8 mouse cellular contexts compared by ENCODE assay signal in genomic region chr17:24548435-24548834, GRCm38 (mm10). TPM values are rescaled to one million over a fixed set of nuclear protein-coding genes. Genes with fewer than 3 reads are reported as not detected.
DNase-seq lines count a peak whose midpoint lies in the region; ATAC-seq and TF ChIP-seq lines count a peak whose summit lies in the region.

No protein-coding gene starts in this region.

- no peak for ATAC-seq in heart, embryonic 16.5 days (replicated peaks; ENCODE audit: extremely low read depth, insufficient read depth, low FRiP score)
- no peak for ATAC-seq in limb, embryonic 15.5 days (ENCODE audit: insufficient number of reproducible peaks, low FRiP score, low TSS enrichment, low read depth)

- H3K4me3 ChIP-seq in heart, embryonic 16.5 days (ENCODE audit: low read length), result peak overlapping the region; percentile 85
- peak overlapping the region; percentile 73 for H3K4me3 ChIP-seq in limb, embryonic 15.5 days
- peak overlapping the region; percentile 67 for H3K4me3 ChIP-seq in small intestine, adult 2 months (ENCODE audit: low read depth, low read length)

- H3K9me3 ChIP-seq in heart, embryonic 16.5 days (replicated peaks; ENCODE audit: control insufficient read depth, low read length), result no peaks in the 10 kb centered on the region
- H3K9me3 ChIP-seq in limb, embryonic 15.5 days, result no peaks in the 10 kb centered on the region

- 36% methylated on average over 9 of the region's 9 CpGs for WGBS in heart, embryonic 16.5 days
- WGBS in limb, embryonic 15.5 days, result 21% methylated on average over 9 of the region's 9 CpGs
- 9% methylated on average over 9 of the region's 9 CpGs for WGBS in small intestine, adult 2 months

- DNase-seq in cerebellum, adult 9-10 months, result peak; percentile 77
- DNase-seq in cerebellum, postnatal 14 days, result no peak
- peak; percentile 80 for DNase-seq in MEL-GATA-1-ER (ENCODE audit: extremely low read depth, low read depth)
- no peak for DNase-seq in gastrocnemius, postnatal 14 days
- DNase-seq in urinary bladder, adult 2 months (ENCODE audit: low spot score), result no peak

- TF ChIP-seq CTCF in small intestine, adult 2 months (IDR thresholded peaks at IDR 0.05; ENCODE audit: extremely low read depth, insufficient read length, insufficient replicate concordance, low read depth, low read length), result no peak

- no peaks in the 10 kb centered on the region for H3K36me3 ChIP-seq in heart, embryonic 16.5 days (ENCODE audit: control insufficient read depth, insufficient read depth)
- H3K36me3 ChIP-seq in limb, embryonic 15.5 days, result no peaks in the 10 kb centered on the region
- no peaks in the 10 kb centered on the region for H3K36me3 ChIP-seq in small intestine, adult 2 months (ENCODE audit: control insufficient read depth, insufficient read depth, low read length)

- no peak for TF ChIP-seq POLR2A in small intestine, adult 2 months (IDR thresholded peaks at IDR 0.05; ENCODE audit: low read depth, low read length)

- H3K4me2 ChIP-seq in heart, embryonic 16.5 days (ENCODE audit: low read depth, low read length), result peak overlapping the region; percentile 94
- peak overlapping the region; percentile 51 for H3K4me2 ChIP-seq in limb, embryonic 15.5 days

- intact Hi-C loops in gastrocnemius, postnatal 14 days (cut with DNase I; ENCODE audit: low total_unique reads), result no loop called here

- H3K4me1 ChIP-seq in heart, embryonic 16.5 days (ENCODE audit: control insufficient read depth, insufficient read depth, low read length), result peaks cover 19% of the 10 kb centered on the region
- H3K4me1 ChIP-seq in limb, embryonic 15.5 days, result peaks cover 37% of the 10 kb centered on the region
- H3K4me1 ChIP-seq in small intestine, adult 2 months (ENCODE audit: control insufficient read depth, insufficient read depth, insufficient read length, low read length), result peaks cover 12% of the 10 kb centered on the region

- no peaks in the 10 kb centered on the region for H3K27me3 ChIP-seq in heart, embryonic 16.5 days (ENCODE audit: control insufficient read depth, insufficient read depth, low read length)
- peaks cover 4% of the 10 kb centered on the region; the same call in 1 of the 2 replicates for H3K27me3 ChIP-seq in limb, embryonic 15.5 days
- H3K27me3 ChIP-seq in small intestine, adult 2 months (ENCODE audit: control insufficient read depth, insufficient read depth, low read length), result no peaks in the 10 kb centered on the region

- H3K27ac ChIP-seq in heart, embryonic 16.5 days (ENCODE audit: low read length), result peak overlapping the region; percentile 78
- peak overlapping the region; percentile 82 for H3K27ac ChIP-seq in limb, embryonic 15.5 days
- H3K27ac ChIP-seq in small intestine, adult 2 months (ENCODE audit: insufficient read depth, low read depth, low read length), result peak overlapping the region; percentile 85

- peak overlapping the region; percentile 65 for H3K9ac ChIP-seq in heart, embryonic 16.5 days (ENCODE audit: low read length)
- H3K9ac ChIP-seq in limb, embryonic 15.5 days, result 0 out of 2 replicates have a peak overlapping the region, but pooled peaks have one; percentile 20

RNA-seq across cellular contexts. Expression of gene Pkd1, which starts 1.2 kb away (rescaled TPM):
- 17.6 and 18.4 TPM in 2 replicates for polyA plus RNA-seq in heart, embryonic 16.5 days (2015; fragmentation: Nextera tagmentation; extraction: Ambion mirVana)
- polyA plus RNA-seq in limb, embryonic 15.5 days (2015; fragmentation: Nextera tagmentation; extraction: Ambion mirVana), result 32.1 and 37.9 TPM in 2 replicates
- polyA plus RNA-seq in small intestine, adult 2 months (2012; rRNA removed), result 26.1 and 31.9 TPM in 2 replicates
- 10 to 100 TPM; 32.0 to 36.1 TPM for total RNA-seq in gastrocnemius, postnatal 14 days (2021)
- polyA plus RNA-seq in urinary bladder, adult 2 months (2012; rRNA removed), result 69.8 and 84.0 TPM in 2 replicates

RNA-seq across cellular contexts. Expression of gene Rab26, which starts 14.4 kb away (rescaled TPM):
- 0.87 and 0.92 TPM in 2 replicates for polyA plus RNA-seq in heart, embryonic 16.5 days (2015; fragmentation: Nextera tagmentation; extraction: Ambion mirVana)
- polyA plus RNA-seq in limb, embryonic 15.5 days (2015; fragmentation: Nextera tagmentation; extraction: Ambion mirVana), result 3.0 and 3.8 TPM in 2 replicates
- polyA plus RNA-seq in small intestine, adult 2 months (2012; rRNA removed), result 1.2 and 6.1 TPM in 2 replicates
- total RNA-seq in gastrocnemius, postnatal 14 days (2021), result under 1 TPM; 0.21 to 0.27 TPM
- 1.4 and 1.5 TPM in 2 replicates for polyA plus RNA-seq in urinary bladder, adult 2 months (2012; rRNA removed)

RNA-seq across cellular contexts. Expression of gene Traf7, which starts 20.7 kb away (rescaled TPM):
- polyA plus RNA-seq in heart, embryonic 16.5 days (2015; fragmentation: Nextera tagmentation; extraction: Ambion mirVana), result 77.6 and 80.7 TPM in 2 replicates
- 89.8 and 104 TPM in 2 replicates for polyA plus RNA-seq in limb, embryonic 15.5 days (2015; fragmentation: Nextera tagmentation; extraction: Ambion mirVana)
- polyA plus RNA-seq in small intestine, adult 2 months (2012; rRNA removed), result 75.8 and 113 TPM in 2 replicates
- 10 to 100 TPM; 31.9 to 33.4 TPM for total RNA-seq in gastrocnemius, postnatal 14 days (2021)
- 174 and 223 TPM in 2 replicates for polyA plus RNA-seq in urinary bladder, adult 2 months (2012; rRNA removed)

Comparison
In these comparisons a context has a peak if more than half of its experiments do, and no peak if none do; other contexts are left out.
1. DNase-seq: peak in cerebellum, adult 9-10 months (single experiment) and MEL-GATA-1-ER (single experiment); none in cerebellum, postnatal 14 days (0 of 2), gastrocnemius, postnatal 14 days (single experiment) and urinary bladder, adult 2 months (single experiment).
2. Peak in every context shown above with its lines, with median percentiles within 50 percentile points of each other: H3K27ac ChIP-seq and H3K4me3 ChIP-seq.